Mouse (Mus musculus) hindbrain, embryonic 14.5 days (tissue): Measurements from ENCODE around the gene Pum1. TPM values are rescaled to one million over a fixed set of nuclear protein-coding genes. Genes with fewer than 3 reads are reported as not detected.
"Not testable (repeated sequence)": the region's sequence is repeated elsewhere in the genome, so short reads cannot be mapped to it uniquely, and the experiment has no call there.

Source experiments
- ATAC-seq: fragments of 200-750 bp; cut with Nextera tagmentation; 2 replicates; pipeline ENCODE4 v1.8.0; 2017; ENCODE audit warnings: moderate number of reproducible peaks, mild to moderate bottlenecking, moderate TSS enrichment, moderate library complexity; ENCODE audit not compliant: low FRiP score
- DNase-seq: peaks from one replicate; pipeline ENCODE4 v3.0.0-alpha.2; 2015; ENCODE audit warnings: low spot score
- H3K27ac ChIP-seq: fragments of 300-500 bp; sonication (generic); 2 replicates; pipeline ENCODE4 v1.5.1; 2014; ENCODE audit warnings: mild to moderate bottlenecking, moderate library complexity
- H3K27me3 ChIP-seq: fragments of 300-500 bp; sonication (generic); 2 replicates; pipeline ENCODE4 v1.6.1; 2014; ENCODE audit warnings: mild to moderate bottlenecking, low read length, mixed read lengths; ENCODE audit not compliant: control insufficient read depth, insufficient read depth
- H3K36me3 ChIP-seq: fragments of 300-500 bp; sonication (generic); replicated peaks from 2 replicates; pipeline ENCODE4 v1.6.1; 2014; ENCODE audit not compliant: control insufficient read depth, insufficient read depth
- H3K4me1 ChIP-seq: fragments of 300-500 bp; sonication (generic); replicated peaks from 2 replicates; pipeline ENCODE4 v1.6.1; 2014; ENCODE audit warnings: antibody characterized with exemption, low read length, mixed read lengths; ENCODE audit not compliant: control insufficient read depth, insufficient read depth
- H3K4me2 ChIP-seq: fragments of 300-500 bp; sonication (generic); replicated peaks from 2 replicates; pipeline ENCODE4 v1.6.1; 2014; ENCODE audit warnings: mild to moderate bottlenecking, moderate library complexity
- H3K4me3 ChIP-seq: fragments of 300-500 bp; sonication (generic); replicated peaks from 2 replicates; pipeline ENCODE4 v1.5.1; 2014; ENCODE audit warnings: mild to moderate bottlenecking, low read length
- H3K9ac ChIP-seq: fragments of 300-500 bp; sonication (generic); 2 replicates; pipeline ENCODE4 v1.6.1; 2014
- H3K9me3 ChIP-seq: fragments of 300-500 bp; sonication (generic); 2 replicates; pipeline ENCODE4 v1.6.1; 2016; ENCODE audit warnings: low read length; ENCODE audit not compliant: control insufficient read depth
- WGBS: fragments of 180-500 bp; shearing (Covaris S2); extraction: QIAGEN DNeasy Blood & Tissue Kit; methylation state at CpG from one replicate; pipeline ENCODE4 v1.1.7; 2014; 5-methylcytosine and 5-hydroxymethylcytosine counted together
- polyA plus RNA-seq: library from polyadenylated mRNA; unstranded; fragments of >200 nt; fragmentation: Nextera tagmentation; extraction: Ambion mirVana; gene quantifications from 2 replicates; pipeline ENCODE4 v1.2.1, GENCODE M21; 2014

Gene Pum1
- polyA plus RNA-seq, 1 experiment from 2014 or later = 91.1 TPM

GRCm38 (mm10) chr4:130664414-130665029, 1.4 kb downstream of the Pum1 start:
- Histone ChIP-seq H3K4me1 (peaks cover 41% of the 10 kb centered on the region), H3K9me3 (no peaks in the 10 kb centered on the region), H3K9ac (peak overlapping the region; percentile 98), H3K4me3 (peak overlapping the region; percentile 99), H3K36me3 (peaks cover 5% of the 10 kb centered on the region), H3K27me3 (no peaks in the 10 kb centered on the region), H3K4me2 (peak overlapping the region; percentile 57), H3K27ac (peak overlapping the region; percentile 95)
- 7% methylated on average over 7 of the region's 7 CpGs for WGBS
- ATAC-seq (no peak), DNase-seq (no peak)

GRCm38 (mm10) chr4:130665176-130665575, 2.1 kb downstream of the Pum1 start:
- no peaks in the 10 kb centered on the region for H3K9me3 ChIP-seq
- H3K27me3 ChIP-seq = no peaks in the 10 kb centered on the region
- peak overlapping the region; percentile 99 for H3K4me3 ChIP-seq
- H3K36me3 ChIP-seq = peaks cover 9% of the 10 kb centered on the region
- no peak for ATAC-seq
- DNase-seq = no peak
- H3K27ac ChIP-seq = no peak overlapping the region
- H3K4me2 ChIP-seq = peak overlapping the region; percentile 57
- H3K4me1 ChIP-seq = peaks cover 41% of the 10 kb centered on the region
- no peak overlapping the region for H3K9ac ChIP-seq
- 3% methylated on average over 1 of the region's 1 CpGs for WGBS

- no peak for DNase-seq
- Histone ChIP-seq H3K27ac (no peak overlapping the region), H3K4me3 (no peak overlapping the region), H3K9ac (no peak overlapping the region), H3K4me1 (peaks cover 48% of the 10 kb centered on the region), H3K9me3 (no peaks in the 10 kb centered on the region), H3K36me3 (peaks cover 34% of the 10 kb centered on the region), H3K4me2 (peak overlapping the region; percentile 0; the same call in 1 of the 2 replicates), H3K27me3 (no peaks in the 10 kb centered on the region)
- ATAC-seq = no peak
- 70% methylated on average over 2 of the region's 2 CpGs for WGBS
These were observed 4.6 kb downstream of the Pum1 start for GRCm38 (mm10) chr4:130667686-130668085.

- Histone ChIP-seq H3K4me1 (peaks cover 48% of the 10 kb centered on the region), H3K4me2 (peak overlapping the region; percentile 23; the same call in 1 of the 2 replicates), H3K9ac (no peak overlapping the region), H3K36me3 (peaks cover 43% of the 10 kb centered on the region), H3K27ac (no peak overlapping the region), H3K4me3 (no peak overlapping the region), H3K9me3 (no peaks in the 10 kb centered on the region), H3K27me3 (no peaks in the 10 kb centered on the region)
- DNase-seq = no peak
- WGBS = 64% methylated on average over 2 of the region's 2 CpGs
- ATAC-seq = no peak
These were observed 5.4 kb downstream of the Pum1 start for GRCm38 (mm10) chr4:130668541-130668940.

GRCm38 (mm10) chr4:130668991-130669390, 5.9 kb downstream of the Pum1 start:
- no peaks in the 10 kb centered on the region for H3K27me3 ChIP-seq
- H3K27ac ChIP-seq = no peak overlapping the region
- H3K4me1 ChIP-seq = peaks cover 48% of the 10 kb centered on the region
- no peaks in the 10 kb centered on the region for H3K9me3 ChIP-seq
- 59% methylated on average over 7 of the region's 7 CpGs for WGBS
- peak overlapping the region; percentile 23 for H3K4me2 ChIP-seq
- no peak overlapping the region for H3K4me3 ChIP-seq
- ATAC-seq (no peak), DNase-seq (no peak)
- peaks cover 48% of the 10 kb centered on the region for H3K36me3 ChIP-seq
- no peak overlapping the region for H3K9ac ChIP-seq

GRCm38 (mm10) chr4:130670023-130670422, 6.9 kb downstream of the Pum1 start:
- Histone ChIP-seq H3K4me1 (peaks cover 50% of the 10 kb centered on the region), H3K36me3 (peaks cover 56% of the 10 kb centered on the region)
- not testable (repeated sequence) for H3K4me2 ChIP-seq, H3K27me3 ChIP-seq, ATAC-seq, H3K4me3 ChIP-seq, DNase-seq, H3K27ac ChIP-seq, H3K9me3 ChIP-seq, H3K9ac ChIP-seq
- 93% methylated on average over 5 of the region's 5 CpGs for WGBS

- Histone ChIP-seq H3K4me2 (no peak overlapping the region), H3K27me3 (no peaks in the 10 kb centered on the region), H3K9me3 (no peaks in the 10 kb centered on the region), H3K27ac (no peak overlapping the region), H3K4me1 (peaks cover 39% of the 10 kb centered on the region), H3K4me3 (no peak overlapping the region), H3K36me3 (peaks cover 66% of the 10 kb centered on the region), H3K9ac (no peak overlapping the region)
- no peak for DNase-seq
- ATAC-seq = no peak
- WGBS = 94% methylated on average over 4 of the region's 4 CpGs
These were observed 8.1 kb downstream of the Pum1 start for GRCm38 (mm10) chr4:130671079-130671845.

GRCm38 (mm10) chr4:130672161-130672560, 9.0 kb downstream of the Pum1 start:
- no peak overlapping the region for H3K4me2 ChIP-seq
- DNase-seq = no peak
- no peak for ATAC-seq
- no peaks in the 10 kb centered on the region for H3K9me3 ChIP-seq
- no peak overlapping the region for H3K27ac ChIP-seq
- H3K36me3 ChIP-seq = peaks cover 71% of the 10 kb centered on the region
- H3K4me3 ChIP-seq = no peak overlapping the region
- no peak overlapping the region for H3K9ac ChIP-seq
- no peaks in the 10 kb centered on the region for H3K27me3 ChIP-seq
- H3K4me1 ChIP-seq = peaks cover 33% of the 10 kb centered on the region

- peaks cover 59% of the 10 kb centered on the region for H3K36me3 ChIP-seq
- H3K27ac ChIP-seq = no peak overlapping the region
- no peak overlapping the region for H3K4me3 ChIP-seq
- DNase-seq = no peak
- H3K9me3 ChIP-seq = no peaks in the 10 kb centered on the region
- ATAC-seq = no peak
- WGBS = 95% methylated on average over 2 of the region's 2 CpGs
- no peak overlapping the region for H3K9ac ChIP-seq
- no peaks in the 10 kb centered on the region for H3K27me3 ChIP-seq
- no peak overlapping the region for H3K4me2 ChIP-seq
- H3K4me1 ChIP-seq = 0 out of 2 replicates have a peak, but pooled peaks cover 8% of the 10 kb centered on the region
These were observed 13.6 kb downstream of the Pum1 start for GRCm38 (mm10) chr4:130676746-130677145.
